Mouse (Mus musculus) kidney, postnatal 10 days (tissue): ENCODE measurements at regions not wholly inside any gene's neighbourhood (a gene's known extent, or its start where the extent isn't known, plus 50 kb on each side); places are given as distances from the start of the nearest gene placed in this dataset.

Source experiments
- DNase-seq: peaks from one replicate; pipeline ENCODE4 v3.0.0; 2021; ENCODE audit warnings: mixed read lengths

GRCm38 (mm10) chr11:38224300-38224699 lies 988.5 kb upstream of the Tenm2 start:
- DNase-seq: no peak

GRCm38 (mm10) chr11:38203347-38203746 lies 967.6 kb upstream of the Tenm2 start:
- DNase-seq: no peak

GRCm38 (mm10) chr11:38201136-38201741 lies 965.5 kb upstream of the Tenm2 start:
- peak; percentile 10 for DNase-seq

- no peak for DNase-seq
Measured at GRCm38 (mm10) chr11:38193719-38194118, 958.0 kb upstream of the Tenm2 start.

GRCm38 (mm10) chr11:38191895-38192547 lies 956.3 kb upstream of the Tenm2 start:
- DNase-seq: no peak

GRCm38 (mm10) chr11:38191437-38191836 lies 955.7 kb upstream of the Tenm2 start:
- no peak for DNase-seq

- no peak for DNase-seq
Measured at GRCm38 (mm10) chr11:38170721-38171120, 935.0 kb upstream of the Tenm2 start.

- no peak for DNase-seq
Measured at GRCm38 (mm10) chr11:38158310-38158709, 922.5 kb upstream of the Tenm2 start.

- DNase-seq: no peak
Measured at GRCm38 (mm10) chr11:38156944-38157343, 921.2 kb upstream of the Tenm2 start.

- DNase-seq: no peak
Measured at GRCm38 (mm10) chr11:38155706-38156105, 919.9 kb upstream of the Tenm2 start.

- DNase-seq: no peak
Measured at GRCm38 (mm10) chr11:38143436-38143835, 907.7 kb upstream of the Tenm2 start.

GRCm38 (mm10) chr11:38128851-38129250 lies 893.1 kb upstream of the Tenm2 start:
- DNase-seq: no peak

- DNase-seq: no peak
Measured at GRCm38 (mm10) chr11:38123789-38124330, 888.1 kb upstream of the Tenm2 start.

GRCm38 (mm10) chr11:38122474-38122873 lies 886.7 kb upstream of the Tenm2 start:
- DNase-seq: peak; percentile 20

- no peak for DNase-seq
Measured at GRCm38 (mm10) chr11:38121051-38121616, 885.4 kb upstream of the Tenm2 start.

- no peak for DNase-seq
Measured at GRCm38 (mm10) chr11:38117741-38118140, 882.0 kb upstream of the Tenm2 start.

GRCm38 (mm10) chr11:38092202-38092601 lies 856.4 kb upstream of the Tenm2 start:
- DNase-seq: no peak

- no peak for DNase-seq
Measured at GRCm38 (mm10) chr11:38075171-38075732, 839.5 kb upstream of the Tenm2 start.

- DNase-seq: no peak
Measured at GRCm38 (mm10) chr11:38069635-38070034, 833.9 kb upstream of the Tenm2 start.

GRCm38 (mm10) chr11:38067682-38068081 lies 831.9 kb upstream of the Tenm2 start:
- DNase-seq: no peak

- DNase-seq: no peak
Measured at GRCm38 (mm10) chr11:38066091-38066490, 830.3 kb upstream of the Tenm2 start.

GRCm38 (mm10) chr11:38060105-38060504 lies 824.3 kb upstream of the Tenm2 start:
- no peak for DNase-seq

GRCm38 (mm10) chr11:38058896-38059295 lies 823.1 kb upstream of the Tenm2 start:
- DNase-seq: no peak

GRCm38 (mm10) chr11:38036582-38036981 lies 800.8 kb upstream of the Tenm2 start:
- DNase-seq: no peak
